In the genomic region with DNA sequence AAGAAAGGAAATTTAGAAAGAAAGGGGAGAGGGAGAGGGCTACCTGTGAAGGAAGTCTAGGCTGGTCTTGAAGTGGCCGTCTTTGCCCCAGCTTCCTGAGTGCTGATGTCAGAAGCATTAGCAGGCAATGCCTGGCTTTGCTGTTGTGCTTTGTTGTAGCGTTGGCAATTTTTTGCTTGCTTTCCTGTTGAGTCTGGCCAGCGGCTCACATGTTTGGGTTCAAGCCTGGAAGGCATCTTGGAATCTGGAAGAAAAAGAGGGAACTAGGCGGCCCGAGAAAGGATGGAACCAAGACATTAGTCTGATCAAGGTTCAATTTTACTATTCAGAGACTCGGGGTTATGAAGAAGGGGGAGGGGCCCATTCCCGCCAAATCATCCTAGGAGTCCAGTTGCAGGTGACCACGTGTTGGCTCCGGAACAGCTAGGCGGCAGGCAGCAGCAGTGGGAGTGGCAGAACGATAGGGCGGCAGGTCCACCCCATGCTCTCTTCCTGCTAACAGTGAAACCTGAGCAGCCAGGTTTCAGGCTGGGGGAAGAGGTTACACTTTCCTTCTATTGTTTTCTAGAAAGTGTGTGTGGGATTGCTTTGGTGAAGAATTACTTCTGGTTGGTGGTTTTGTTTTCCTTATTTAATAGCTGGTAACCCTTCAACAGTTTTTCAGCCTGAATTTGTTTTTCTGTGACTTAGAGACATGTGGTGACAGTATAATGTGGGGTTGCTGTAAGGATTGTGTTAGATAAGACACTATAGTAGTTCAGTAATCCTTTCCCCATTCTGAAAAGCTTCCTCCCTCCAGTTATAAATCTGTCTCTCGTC, we compare ENCODE assay signal across 9 mouse cellular contexts. TPM values are rescaled to one million over a fixed set of nuclear protein-coding genes. Genes with fewer than 3 reads are reported as not detected.
DNase-seq lines count a peak whose midpoint lies in the region; ATAC-seq lines count a peak whose summit lies in the region.
"Had no signal": no experiment of that assay in that cellular context is flagged by ENCODE, and none has a peak within 500 bp of the region (broad histone marks: within the 10 kb centered on the region; RNA-seq: fewer than 3 reads in every experiment).

No protein-coding gene starts in this region.

- no peak overlapping the region for H3K4me3 ChIP-seq in forebrain, embryonic 10.5 days
- no peak overlapping the region for H3K4me3 ChIP-seq in forebrain, embryonic 11.5 days (ENCODE audit: low read depth, low read length)
- peak overlapping the region; percentile 25 for H3K4me3 ChIP-seq in limb, embryonic 10.5 days
- no peak overlapping the region for H3K4me3 ChIP-seq in midbrain, embryonic 10.5 days

- no peak overlapping the region for H3K4me2 ChIP-seq in forebrain, embryonic 11.5 days (ENCODE audit: low read depth, low read length, severe bottlenecking)

- H3K27ac ChIP-seq in forebrain, embryonic 10.5 days: peak overlapping the region; percentile 48; the same call in 1 of the 2 replicates
- H3K27ac ChIP-seq in forebrain, embryonic 11.5 days (ENCODE audit: low read depth, low read length): no peak overlapping the region
- peak overlapping the region; percentile 82 for H3K27ac ChIP-seq in limb, embryonic 10.5 days
- H3K27ac ChIP-seq in midbrain, embryonic 10.5 days (replicated peaks): no peak overlapping the region

- H3K9ac ChIP-seq in forebrain, embryonic 11.5 days (ENCODE audit: low read length): no peak overlapping the region

- peaks cover 13% of the 10 kb centered on the region for H3K4me1 ChIP-seq in forebrain, embryonic 10.5 days
- no peaks in the 10 kb centered on the region for H3K4me1 ChIP-seq in forebrain, embryonic 11.5 days (replicated peaks; ENCODE audit: control insufficient read depth, insufficient read depth, low read length)
- H3K4me1 ChIP-seq in limb, embryonic 10.5 days: peaks cover 16% of the 10 kb centered on the region
- H3K4me1 ChIP-seq in midbrain, embryonic 10.5 days: peaks cover 8% of the 10 kb centered on the region; the same call in 1 of the 2 replicates

- no peak for DNase-seq in forebrain, embryonic 10.5 days (ENCODE audit: extremely low spot score, low spot score)
- no peak for DNase-seq in forebrain, embryonic 11.5 days (ENCODE audit: low spot score)
- peak; percentile 61 for DNase-seq in 416B (ENCODE audit: low read depth)
- DNase-seq in induced T-regulatory cell, adult 2 months (ENCODE audit: low read depth): peak; percentile 68
- peak; percentile 51 for DNase-seq in limb, embryonic 10.5 days (ENCODE audit: low spot score)
- DNase-seq in midbrain, embryonic 10.5 days (ENCODE audit: low spot score): no peak
- no peak for DNase-seq in thymus, postnatal 14 days
- no peak for DNase-seq in right cerebral cortex, adult 2 months (ENCODE audit: low spot score in 2 of 2)
- DNase-seq: cerebellum, adult 8-10 months had no signal

- WGBS in forebrain, embryonic 10.5 days: 26% methylated on average over 13 of the region's 13 CpGs
- 27% methylated on average over 13 of the region's 13 CpGs for WGBS in forebrain, embryonic 11.5 days
- 20% methylated on average over 13 of the region's 13 CpGs for WGBS in limb, embryonic 10.5 days
- 30% methylated on average over 13 of the region's 13 CpGs for WGBS in midbrain, embryonic 10.5 days

- H3K27me3 ChIP-seq in forebrain, embryonic 10.5 days (ENCODE audit: poor library complexity, severe bottlenecking): no peaks in the 10 kb centered on the region
- H3K27me3 ChIP-seq in forebrain, embryonic 11.5 days (ENCODE audit: control insufficient read depth, insufficient read depth, low read length): no peaks in the 10 kb centered on the region
- no peaks in the 10 kb centered on the region for H3K27me3 ChIP-seq in limb, embryonic 10.5 days (ENCODE audit: low read depth, poor library complexity, severe bottlenecking)
- 0 out of 2 replicates have a peak, but pooled peaks cover 7% of the 10 kb centered on the region for H3K27me3 ChIP-seq in midbrain, embryonic 10.5 days (ENCODE audit: low read depth, poor library complexity, severe bottlenecking)

- no peak for ATAC-seq in forebrain, embryonic 11.5 days (replicated peaks; ENCODE audit: low FRiP score)

- no peaks in the 10 kb centered on the region for H3K36me3 ChIP-seq in forebrain, embryonic 10.5 days (replicated peaks)
- no peaks in the 10 kb centered on the region for H3K36me3 ChIP-seq in forebrain, embryonic 11.5 days (ENCODE audit: control insufficient read depth, insufficient read depth, low read length)
- no peaks in the 10 kb centered on the region for H3K36me3 ChIP-seq in limb, embryonic 10.5 days
- H3K36me3 ChIP-seq in midbrain, embryonic 10.5 days: no peaks in the 10 kb centered on the region

- H3K9me3 ChIP-seq in forebrain, embryonic 10.5 days: no peaks in the 10 kb centered on the region
- no peaks in the 10 kb centered on the region for H3K9me3 ChIP-seq in forebrain, embryonic 11.5 days (ENCODE audit: control insufficient read depth, low read length)
- H3K9me3 ChIP-seq in limb, embryonic 10.5 days (replicated peaks): no peaks in the 10 kb centered on the region
- no peaks in the 10 kb centered on the region for H3K9me3 ChIP-seq in midbrain, embryonic 10.5 days (replicated peaks)

RNA-seq across cellular contexts. Expression of a gene that starts 48.6 kb away (rescaled TPM):
- polyA plus RNA-seq in forebrain, embryonic 10.5 days (2016; fragmentation: Nextera tagmentation; extraction: Ambion mirVana): not detected in 2 replicates
- polyA plus RNA-seq in forebrain, embryonic 11.5 days (2014; fragmentation: Nextera tagmentation; extraction: Ambion mirVana): 0.33 and 0.61 TPM in 2 replicates
- polyA plus RNA-seq in limb, embryonic 10.5 days (2016; fragmentation: Nextera tagmentation; extraction: Ambion mirVana): 0.16 and 0.33 TPM in 2 replicates
- polyA plus RNA-seq in midbrain, embryonic 10.5 days (2016; fragmentation: Nextera tagmentation; extraction: Ambion mirVana): 0.37 TPM in 1 of 2 replicates, not detected in the other

RNA-seq across cellular contexts. Expression of a gene that starts 48.7 kb away (rescaled TPM):
- 13.3 and 15.1 TPM in 2 replicates for polyA plus RNA-seq in forebrain, embryonic 10.5 days (2016; fragmentation: Nextera tagmentation; extraction: Ambion mirVana)
- 12.8 and 14.6 TPM in 2 replicates for polyA plus RNA-seq in forebrain, embryonic 11.5 days (2014; fragmentation: Nextera tagmentation; extraction: Ambion mirVana)
- 11.5 and 15.4 TPM in 2 replicates for polyA plus RNA-seq in limb, embryonic 10.5 days (2016; fragmentation: Nextera tagmentation; extraction: Ambion mirVana)
- 13.1 and 15.1 TPM in 2 replicates for polyA plus RNA-seq in midbrain, embryonic 10.5 days (2016; fragmentation: Nextera tagmentation; extraction: Ambion mirVana)

Comparison
In these comparisons a context has a peak if more than half of its experiments do, and no peak if none do; other contexts are left out.
1. H3K27ac ChIP-seq: peak in forebrain, embryonic 10.5 days (single experiment) and limb, embryonic 10.5 days (single experiment); none in forebrain, embryonic 11.5 days (single experiment) and midbrain, embryonic 10.5 days (single experiment).
2. DNase-seq: peak in 416B (single experiment), induced T-regulatory cell, adult 2 months (single experiment) and limb, embryonic 10.5 days (single experiment); none in forebrain, embryonic 10.5 days (single experiment), forebrain, embryonic 11.5 days (single experiment), midbrain, embryonic 10.5 days (single experiment), thymus, postnatal 14 days (single experiment) and right cerebral cortex, adult 2 months (0 of 2).